17 mouse cellular contexts compared by ENCODE assay signal in the genomic region with DNA sequence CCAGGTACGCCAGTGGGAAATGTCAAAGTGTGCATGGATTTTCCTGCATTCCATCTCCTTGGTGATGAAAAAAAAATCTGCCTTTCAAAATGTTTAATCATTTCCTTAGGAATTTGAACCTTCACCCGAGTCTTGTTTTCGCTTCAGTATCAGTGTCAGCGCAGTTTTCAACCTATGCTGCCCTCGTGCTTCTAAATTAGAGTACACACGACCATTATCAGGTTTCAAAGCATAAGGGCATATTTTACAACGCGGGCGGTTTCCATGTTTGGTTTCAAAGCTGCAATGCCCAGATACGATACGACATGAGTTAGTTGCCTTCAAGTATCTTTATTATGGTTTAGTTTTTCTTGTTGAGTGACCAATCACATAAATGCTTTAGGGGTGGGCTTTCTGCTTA.
DNase-seq lines count a peak whose midpoint lies in the region; ATAC-seq lines count a peak whose summit lies in the region.
"Had no signal": no experiment of that assay in that cellular context is flagged by ENCODE, and none has a peak within 500 bp of the region (broad histone marks: within the 10 kb centered on the region; RNA-seq: fewer than 3 reads in every experiment).

No protein-coding gene starts in this region.

- WGBS in lung, embryonic 16.5 days = 29% methylated on average over 11 of the region's 11 CpGs
- WGBS in embryonic facial prominence, embryonic 13.5 days = 28% methylated on average over 11 of the region's 11 CpGs
- 21% methylated on average over 11 of the region's 11 CpGs for WGBS in kidney, embryonic 15.5 days

- 0 out of 2 replicates have a peak overlapping the region, but pooled peaks have one; percentile 0 for H3K4me2 ChIP-seq in lung, embryonic 16.5 days (ENCODE audit: low read depth, low read length)
- peak overlapping the region; percentile 26; the same call in 1 of the 2 replicates for H3K4me2 ChIP-seq in embryonic facial prominence, embryonic 13.5 days
- H3K4me2 ChIP-seq in kidney, embryonic 15.5 days = peak overlapping the region; percentile 39
- H3K4me2 ChIP-seq: forebrain, embryonic 15.5 days; midbrain, embryonic 12.5 days; neural tube, embryonic 13.5 days had no signal

- no peak for ATAC-seq in lung, embryonic 16.5 days (ENCODE audit: low read depth)
- ATAC-seq in embryonic facial prominence, embryonic 13.5 days (ENCODE audit: insufficient number of reproducible peaks, insufficient read depth, low FRiP score, low TSS enrichment, low read depth) = no peak
- no peak for ATAC-seq in kidney, embryonic 15.5 days (replicated peaks; ENCODE audit: low FRiP score)
- ATAC-seq: forebrain, embryonic 15.5 days had no signal

- no peak overlapping the region for H3K27ac ChIP-seq in lung, embryonic 16.5 days (ENCODE audit: low read length)
- no peak overlapping the region for H3K27ac ChIP-seq in embryonic facial prominence, embryonic 13.5 days
- no peak overlapping the region for H3K27ac ChIP-seq in kidney, embryonic 15.5 days
- H3K27ac ChIP-seq: forebrain, embryonic 15.5 days; left cerebral cortex, adult 2 months; midbrain, embryonic 12.5 days; neural tube, embryonic 13.5 days had no signal

- H3K36me3 ChIP-seq in lung, embryonic 16.5 days (ENCODE audit: control insufficient read depth, insufficient read depth, low read length) = no peaks in the 10 kb centered on the region
- H3K36me3 ChIP-seq in embryonic facial prominence, embryonic 13.5 days = no peaks in the 10 kb centered on the region
- H3K36me3 ChIP-seq in kidney, embryonic 15.5 days = no peaks in the 10 kb centered on the region
- H3K36me3 ChIP-seq: forebrain, embryonic 15.5 days; midbrain, embryonic 12.5 days; neural tube, embryonic 13.5 days had no signal

- no peak overlapping the region for H3K4me3 ChIP-seq in lung, embryonic 16.5 days (ENCODE audit: low read length)
- no peak overlapping the region for H3K4me3 ChIP-seq in embryonic facial prominence, embryonic 13.5 days
- no peak overlapping the region for H3K4me3 ChIP-seq in kidney, embryonic 15.5 days (replicated peaks)
- H3K4me3 ChIP-seq: forebrain, embryonic 15.5 days; left cerebral cortex, adult 2 months; midbrain, embryonic 12.5 days; neural tube, embryonic 13.5 days had no signal

- no peaks in the 10 kb centered on the region for H3K9me3 ChIP-seq in lung, embryonic 16.5 days (ENCODE audit: control insufficient read depth, low read length)
- no peaks in the 10 kb centered on the region for H3K9me3 ChIP-seq in embryonic facial prominence, embryonic 13.5 days
- H3K9me3 ChIP-seq in kidney, embryonic 15.5 days (replicated peaks) = no peaks in the 10 kb centered on the region
- H3K9me3 ChIP-seq: forebrain, embryonic 15.5 days; midbrain, embryonic 12.5 days; neural tube, embryonic 13.5 days had no signal

- DNase-seq in lung, postnatal 14 days = no peak
- DNase-seq in thymus, adult 18-20 months = no peak
- DNase-seq in left cerebral cortex, adult 11 months (ENCODE audit: low spot score) = no peak
- DNase-seq in frontal cortex, postnatal 14 days (ENCODE audit: low spot score in 2 of 2) = no peak
- DNase-seq: cerebellum, adult 8-10 months; heart, adult 18-20 months; heart, postnatal 4 days; lung, postnatal 4 days; right cerebral cortex, postnatal 25 days; thymus, postnatal 4 days had no signal

- H3K4me1 ChIP-seq in lung, embryonic 16.5 days (replicated peaks; ENCODE audit: control insufficient read depth, insufficient read depth, low read length) = no peaks in the 10 kb centered on the region
- H3K4me1 ChIP-seq in embryonic facial prominence, embryonic 13.5 days = peaks cover 7% of the 10 kb centered on the region; the same call in 1 of the 2 replicates
- H3K4me1 ChIP-seq in kidney, embryonic 15.5 days = peaks cover 9% of the 10 kb centered on the region; the same call in 1 of the 2 replicates
- H3K4me1 ChIP-seq: forebrain, embryonic 15.5 days; midbrain, embryonic 12.5 days; neural tube, embryonic 13.5 days had no signal

- H3K9ac ChIP-seq in lung, embryonic 16.5 days (ENCODE audit: low read length) = no peak overlapping the region
- no peak overlapping the region for H3K9ac ChIP-seq in embryonic facial prominence, embryonic 13.5 days
- no peak overlapping the region for H3K9ac ChIP-seq in kidney, embryonic 15.5 days
- H3K9ac ChIP-seq: forebrain, embryonic 15.5 days; midbrain, embryonic 12.5 days; neural tube, embryonic 13.5 days had no signal

- no peaks in the 10 kb centered on the region for H3K27me3 ChIP-seq in lung, embryonic 16.5 days (ENCODE audit: control insufficient read depth, insufficient read depth, low read depth, low read length)
- H3K27me3 ChIP-seq in embryonic facial prominence, embryonic 13.5 days = no peaks in the 10 kb centered on the region
- no peaks in the 10 kb centered on the region for H3K27me3 ChIP-seq in kidney, embryonic 15.5 days
- H3K27me3 ChIP-seq: forebrain, embryonic 15.5 days; midbrain, embryonic 12.5 days; neural tube, embryonic 13.5 days had no signal
